Mouse (Mus musculus): Measurements from ENCODE around the gene Ispd. TPM values are rescaled to one million over a fixed set of nuclear protein-coding genes. Genes with fewer than 3 reads are reported as not detected.

Ispd gene
- polyA plus RNA-seq, 1 experiment from 2014 or later = 2.1 TPM

DNA sequence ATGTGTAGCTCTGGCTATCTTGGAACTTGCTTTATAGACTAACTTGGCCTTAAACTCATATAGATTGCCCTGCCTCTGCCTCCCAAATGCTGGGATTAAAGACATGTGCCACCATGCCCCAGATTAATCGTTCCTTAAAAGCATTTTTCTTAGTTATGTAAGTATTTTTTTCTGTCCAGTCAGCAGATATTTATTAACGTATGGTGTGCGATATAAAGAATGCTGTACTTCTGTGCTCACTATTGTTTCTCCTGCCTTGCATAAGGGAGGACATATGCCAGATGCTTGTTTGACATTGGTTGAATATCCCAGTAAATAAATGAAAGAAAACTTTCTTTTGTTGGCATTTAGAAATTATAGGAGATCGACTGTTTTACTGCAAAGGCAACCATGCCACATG, 5.7 kb downstream of the Ispd start:
- Histone ChIP-seq H3K9me3 (ENCODE audit: low read length) (no peaks in the 10 kb centered on the region), H3K4me3 (ENCODE audit: low read depth, low read length) (no peak overlapping the region), H3K27me3 (ENCODE audit: insufficient read depth, low read length) (no peaks in the 10 kb centered on the region), H3K4me1 (ENCODE audit: insufficient read depth) (peaks cover 4% of the 10 kb centered on the region; the same call in 1 of the 2 replicates), H3K4me2 (ENCODE audit: low read depth, low read length) (no peak overlapping the region), H3K27ac (ENCODE audit: low read depth) (no peak overlapping the region), H3K9ac (replicated peaks) (no peak overlapping the region), H3K36me3 (replicated peaks; ENCODE audit: insufficient read depth, low read length) (no peaks in the 10 kb centered on the region)
- 80% methylated on average over 4 of the region's 4 CpGs for WGBS (ENCODE audit: insufficient replicate concordance)
- ATAC-seq (no peak), DNase-seq (no peak)
- TF ChIP-seq EP300 (IDR thresholded peaks at IDR 0.05; ENCODE audit: low read depth) (no peak), CTCF (IDR thresholded peaks at IDR 0.05; ENCODE audit: low read depth) (no peak)

DNA sequence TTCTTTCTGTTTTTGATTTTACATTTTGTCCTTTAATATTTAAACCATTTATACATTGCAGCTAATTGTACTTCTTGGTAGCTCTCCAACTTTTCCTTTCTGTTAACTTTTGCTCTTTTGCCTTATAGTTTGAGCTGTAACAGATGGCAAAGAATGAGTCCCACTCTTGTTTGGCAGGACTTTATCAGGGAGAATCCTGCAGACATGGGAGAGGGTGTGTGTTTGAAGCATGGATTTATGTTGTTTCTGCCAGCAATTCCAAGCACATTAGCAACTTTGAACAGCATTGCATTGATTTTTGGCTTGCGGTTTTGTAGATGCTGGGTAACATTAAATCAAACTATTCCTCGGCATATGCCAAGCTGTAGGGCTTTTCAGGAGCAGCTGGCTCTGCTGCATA, 13.9 kb downstream of the Ispd start:
- no peaks in the 10 kb centered on the region; the same call in 1 of the 2 replicates for H3K9me3 ChIP-seq (ENCODE audit: low read length)
- H3K9ac ChIP-seq (replicated peaks) = no peak overlapping the region
- WGBS (ENCODE audit: insufficient replicate concordance) = 85% methylated on average over 2 of the region's 2 CpGs
- TF ChIP-seq EP300 (IDR thresholded peaks at IDR 0.05; ENCODE audit: low read depth) (no peak), CTCF (IDR thresholded peaks at IDR 0.05; ENCODE audit: low read depth) (no peak)
- no peak for ATAC-seq
- H3K4me3 ChIP-seq (ENCODE audit: low read depth, low read length) = no peak overlapping the region
- no peaks in the 10 kb centered on the region for H3K4me1 ChIP-seq (ENCODE audit: insufficient read depth)
- H3K36me3 ChIP-seq (replicated peaks; ENCODE audit: insufficient read depth, low read length) = no peaks in the 10 kb centered on the region
- no peak overlapping the region for H3K4me2 ChIP-seq (ENCODE audit: low read depth, low read length)
- no peaks in the 10 kb centered on the region for H3K27me3 ChIP-seq (ENCODE audit: insufficient read depth, low read length)
- H3K27ac ChIP-seq (ENCODE audit: low read depth) = no peak overlapping the region
- no peak for DNase-seq

GRCm38 (mm10) chr12:36423677-36424076, 42.4 kb downstream of the Ispd start:
- DNase-seq = no peak
- Histone ChIP-seq H3K9ac (replicated peaks) (no peak overlapping the region), H3K27ac (ENCODE audit: low read depth) (no peak overlapping the region), H3K27me3 (ENCODE audit: insufficient read depth, low read length) (no peaks in the 10 kb centered on the region), H3K9me3 (ENCODE audit: low read length) (no peaks in the 10 kb centered on the region), H3K4me1 (ENCODE audit: insufficient read depth) (no peaks in the 10 kb centered on the region), H3K4me2 (ENCODE audit: low read depth, low read length) (no peak overlapping the region), H3K36me3 (replicated peaks; ENCODE audit: insufficient read depth, low read length) (no peaks in the 10 kb centered on the region), H3K4me3 (ENCODE audit: low read depth, low read length) (no peak overlapping the region)
- 78% methylated on average over 10 of the region's 10 CpGs for WGBS (ENCODE audit: insufficient replicate concordance)
- no peak for ATAC-seq
- TF ChIP-seq EP300 (IDR thresholded peaks at IDR 0.05; ENCODE audit: low read depth) = no peak

- Histone ChIP-seq H3K4me1 (ENCODE audit: insufficient read depth) (no peaks in the 10 kb centered on the region), H3K9me3 (ENCODE audit: low read length) (no peaks in the 10 kb centered on the region), H3K9ac (replicated peaks) (no peak overlapping the region), H3K27ac (ENCODE audit: low read depth) (no peak overlapping the region), H3K4me2 (ENCODE audit: low read depth, low read length) (no peak overlapping the region), H3K4me3 (ENCODE audit: low read depth, low read length) (no peak overlapping the region), H3K27me3 (ENCODE audit: insufficient read depth, low read length) (no peaks in the 10 kb centered on the region), H3K36me3 (replicated peaks; ENCODE audit: insufficient read depth, low read length) (no peaks in the 10 kb centered on the region)
- 84% methylated on average over 7 of the region's 7 CpGs for WGBS (ENCODE audit: insufficient replicate concordance)
- no peak for TF ChIP-seq CTCF (IDR thresholded peaks at IDR 0.05; ENCODE audit: low read depth)
- no peak for TF ChIP-seq EP300 (IDR thresholded peaks at IDR 0.05; ENCODE audit: low read depth)
- DNase-seq (no peak), ATAC-seq (no peak)
Observed at GRCm38 (mm10) chr12:36425258-36425657, 44.0 kb downstream of the Ispd start.

DNA sequence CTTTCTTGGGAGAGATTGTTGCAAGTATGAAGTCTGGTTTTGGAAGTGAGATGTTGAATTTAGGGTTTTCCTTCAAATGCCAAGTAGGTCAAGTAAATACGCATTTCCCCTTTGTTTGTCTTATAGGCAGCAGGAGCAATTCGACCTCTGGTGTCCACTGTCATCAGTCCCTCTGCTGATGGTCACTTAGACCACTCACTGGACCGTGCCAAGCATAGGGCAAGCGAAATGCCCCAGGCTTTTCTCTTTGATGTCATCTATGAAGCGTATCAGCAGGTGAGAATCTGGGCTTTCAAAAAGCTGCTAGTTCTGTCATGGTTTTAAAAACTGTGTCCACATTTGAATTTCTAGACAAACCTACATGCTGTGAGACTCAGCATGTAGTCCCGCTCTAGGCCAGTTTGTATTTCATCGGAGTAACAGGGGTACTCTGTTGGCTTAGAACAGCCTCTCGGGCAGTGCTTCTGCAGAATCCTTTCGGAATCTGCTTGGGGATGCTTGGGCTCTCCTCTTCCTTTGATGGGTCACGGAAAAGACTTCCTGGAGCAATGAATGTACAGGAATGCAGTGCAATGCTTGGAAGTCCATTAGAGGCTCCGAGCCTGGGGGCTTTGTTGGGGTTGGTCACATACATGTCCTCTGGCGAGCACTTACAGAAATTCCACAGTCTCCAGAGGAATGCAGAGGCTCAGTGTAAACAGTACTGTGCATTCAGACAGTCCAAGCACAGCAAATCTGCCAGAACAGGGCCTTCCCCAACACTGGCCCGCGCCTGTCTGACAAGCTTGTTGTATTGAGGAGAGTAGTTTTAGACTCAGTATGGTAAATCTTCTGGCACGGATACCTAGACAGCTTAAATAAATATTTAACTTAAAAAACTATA, 45.2 kb downstream of the Ispd start:
- H3K9ac ChIP-seq (replicated peaks) = no peak overlapping the region
- TF ChIP-seq EP300 (IDR thresholded peaks at IDR 0.05; ENCODE audit: low read depth) = no peak
- TF ChIP-seq CTCF (IDR thresholded peaks at IDR 0.05; ENCODE audit: low read depth) = no peak
- WGBS (ENCODE audit: insufficient replicate concordance) = 72% methylated on average over 15 of the region's 15 CpGs
- DNase-seq (no peak), ATAC-seq (no peak)
- H3K27ac ChIP-seq (ENCODE audit: low read depth) = no peak overlapping the region
- H3K36me3 ChIP-seq (replicated peaks; ENCODE audit: insufficient read depth, low read length) = no peaks in the 10 kb centered on the region
- no peaks in the 10 kb centered on the region for H3K9me3 ChIP-seq (ENCODE audit: low read length)
- H3K27me3 ChIP-seq (ENCODE audit: insufficient read depth, low read length) = no peaks in the 10 kb centered on the region
- H3K4me2 ChIP-seq (ENCODE audit: low read depth, low read length) = no peak overlapping the region
- no peaks in the 10 kb centered on the region for H3K4me1 ChIP-seq (ENCODE audit: insufficient read depth)
- no peak overlapping the region for H3K4me3 ChIP-seq (ENCODE audit: low read depth, low read length)

GRCm38 (mm10) chr12:36436956-36437355, 55.7 kb downstream of the Ispd start:
- no peaks in the 10 kb centered on the region for H3K4me1 ChIP-seq (ENCODE audit: insufficient read depth)
- H3K4me3 ChIP-seq (ENCODE audit: low read depth, low read length) = peak overlapping the region; percentile 17; the same call in 1 of the 2 replicates
- H3K27ac ChIP-seq (ENCODE audit: low read depth) = no peak overlapping the region
- H3K9ac ChIP-seq (replicated peaks) = no peak overlapping the region
- H3K36me3 ChIP-seq (replicated peaks; ENCODE audit: insufficient read depth, low read length) = no peaks in the 10 kb centered on the region
- no peaks in the 10 kb centered on the region for H3K27me3 ChIP-seq (ENCODE audit: insufficient read depth, low read length)
- peak overlapping the region; percentile 62 for H3K4me2 ChIP-seq (ENCODE audit: low read depth, low read length)
- 25% methylated on average over 5 of the region's 5 CpGs for WGBS (ENCODE audit: insufficient replicate concordance)
- TF ChIP-seq EP300 (IDR thresholded peaks at IDR 0.05; ENCODE audit: low read depth) (peak; percentile 62), CTCF (IDR thresholded peaks at IDR 0.05; ENCODE audit: low read depth) (no peak)
- peak; percentile 31; the same call in 1 of the 2 replicates for ATAC-seq
- DNase-seq = no peak
- H3K9me3 ChIP-seq (ENCODE audit: low read length) = no peaks in the 10 kb centered on the region

Measured in liver, postnatal 0 days (tissue).